Mouse (Mus musculus): Measurements from ENCODE around the gene Hdac5. TPM values are rescaled to one million over a fixed set of nuclear protein-coding genes. Genes with fewer than 3 reads are reported as not detected.

Hdac5 gene
- polyA plus RNA-seq, 1 experiment: 75.4 TPM

DNA sequence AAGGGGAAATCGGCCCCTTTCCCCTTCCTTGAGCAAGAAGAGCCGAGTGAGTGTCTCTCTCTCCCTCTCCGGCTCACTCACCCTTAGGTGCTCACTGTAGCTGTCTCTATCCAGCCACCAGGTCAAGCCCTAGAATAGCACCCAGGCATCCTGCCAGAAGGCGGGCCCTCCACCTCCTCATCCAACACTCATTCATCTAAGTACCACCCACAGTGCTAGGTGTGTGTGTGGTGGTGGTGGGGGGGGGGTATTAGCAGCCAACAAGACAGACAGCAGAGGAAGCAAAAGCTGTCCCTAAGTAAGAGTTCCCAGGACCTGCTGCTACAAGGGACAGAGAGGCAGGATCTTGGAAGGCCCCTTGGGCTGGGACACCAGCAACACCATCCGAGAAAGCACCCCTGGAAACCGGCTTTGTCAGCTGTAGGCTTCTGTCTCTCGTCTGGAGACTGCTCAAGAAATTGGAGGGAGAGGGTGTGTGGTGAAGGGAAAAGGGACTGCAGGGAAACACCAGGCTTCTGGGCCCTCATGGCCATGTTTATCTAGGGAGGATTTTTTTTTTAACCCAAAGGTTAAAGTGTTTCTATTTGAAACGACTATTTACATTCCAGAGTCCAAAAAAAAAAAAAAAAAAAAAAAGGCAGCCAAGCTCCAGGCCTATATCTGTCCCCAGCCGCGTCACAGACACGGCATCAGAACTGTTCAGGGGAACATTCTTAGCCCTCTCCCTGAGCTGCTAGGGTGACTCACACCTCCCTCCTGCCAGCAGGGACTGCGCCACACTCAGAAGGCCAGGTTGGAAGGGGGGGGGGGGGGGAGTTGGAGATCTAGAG, 13.7 kb downstream of the Hdac5 start:
- DNase-seq (ENCODE audit: low read depth): no peak

DNA sequence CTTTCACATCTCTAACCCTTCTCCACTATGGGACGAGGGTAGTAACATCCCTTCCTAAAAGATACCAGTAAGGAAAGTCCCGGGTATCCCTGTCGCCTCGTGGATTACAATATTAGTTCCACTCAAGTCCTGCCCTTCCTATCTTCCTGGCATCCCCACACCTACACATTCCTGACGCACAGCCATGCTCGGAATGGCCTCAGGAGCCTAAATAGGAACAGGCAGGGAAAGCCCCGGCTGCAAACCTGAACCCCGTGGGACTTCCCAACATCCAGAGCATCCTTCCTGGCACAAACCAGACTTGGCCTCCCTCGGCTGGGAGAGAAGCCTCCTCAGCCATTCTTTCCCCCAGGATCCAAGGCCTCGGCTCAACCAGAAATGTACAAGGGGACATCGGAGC, 14.5 kb downstream of the Hdac5 start:
- DNase-seq (ENCODE audit: low read depth): no peak

DNA sequence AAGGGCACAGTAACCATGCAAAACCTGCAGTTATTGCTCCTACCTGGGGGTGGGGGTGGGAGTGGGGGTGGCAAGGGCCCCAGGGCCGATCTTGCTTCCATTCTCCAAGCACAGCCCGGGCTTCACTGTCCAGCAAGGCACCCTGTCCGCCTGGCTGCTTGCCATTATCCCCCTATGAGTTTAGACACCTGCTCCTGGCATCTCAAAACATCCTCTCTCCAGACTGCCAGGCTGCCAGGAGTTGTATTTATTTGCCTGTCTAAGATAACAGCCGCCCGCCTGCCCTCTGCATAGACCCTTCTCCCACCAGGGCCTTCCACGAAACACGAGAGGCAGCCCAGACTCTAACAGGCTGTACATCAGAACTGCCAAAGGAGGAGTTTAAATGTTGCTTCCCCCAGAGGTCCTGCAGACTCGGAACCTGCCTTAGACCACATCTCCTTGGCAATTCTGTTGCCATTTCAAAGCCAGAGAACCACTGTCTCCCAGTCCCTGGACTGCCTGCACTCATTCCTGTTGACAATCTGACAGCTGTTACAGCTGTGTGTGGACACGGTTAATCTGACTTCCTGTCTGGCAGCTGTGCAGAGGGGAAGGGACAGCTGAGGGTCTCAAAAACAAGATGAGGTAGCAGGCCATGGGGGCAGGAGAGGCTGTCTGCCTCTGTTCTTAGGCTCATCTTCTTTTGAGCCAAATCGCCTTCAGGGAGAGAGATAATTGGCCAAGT, 15.4 kb downstream of the Hdac5 start:
- DNase-seq (ENCODE audit: low read depth): no peak

DNA sequence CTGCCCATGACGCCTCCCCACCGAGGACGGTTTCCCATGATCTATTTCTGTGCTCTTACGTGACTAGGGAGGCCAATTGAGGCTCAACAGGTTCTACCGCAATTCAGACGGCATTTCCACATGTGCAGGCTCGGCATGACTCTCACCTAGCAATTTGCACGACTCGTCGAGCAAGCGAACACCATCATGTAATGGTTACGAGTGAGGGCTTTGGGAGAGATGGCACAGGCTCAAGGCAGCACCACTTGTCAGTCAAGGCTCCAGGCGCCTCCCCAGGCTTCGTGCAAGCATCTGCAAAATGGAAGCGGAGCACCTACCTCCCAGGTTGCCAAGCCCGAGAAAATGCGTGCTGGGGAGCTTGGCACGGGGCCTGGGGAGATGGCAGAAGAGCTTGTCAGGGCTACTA, 18.0 kb downstream of the Hdac5 start:
- peak; percentile 75 for DNase-seq (ENCODE audit: low read depth)

DNA sequence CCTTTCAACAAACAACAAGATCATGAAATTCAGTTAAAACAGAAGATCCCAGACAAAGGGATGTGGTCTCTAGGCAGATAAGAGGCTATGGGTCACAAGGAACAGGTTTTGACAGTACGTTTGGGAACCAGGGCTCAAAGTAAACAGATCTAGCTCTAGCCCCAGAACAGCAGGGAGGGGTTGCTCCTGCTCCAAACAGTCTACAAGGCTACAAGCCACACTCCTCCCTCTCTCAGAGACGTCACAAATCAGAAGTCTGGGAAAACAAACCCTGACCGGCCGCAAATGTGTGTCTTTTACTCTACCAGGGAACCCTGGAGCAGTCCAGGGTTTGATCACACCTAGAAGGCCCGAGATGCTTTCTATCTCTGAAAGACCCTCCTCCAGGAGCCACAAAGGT, 19.0 kb downstream of the Hdac5 start:
- no peak for DNase-seq (ENCODE audit: low read depth)

DNA sequence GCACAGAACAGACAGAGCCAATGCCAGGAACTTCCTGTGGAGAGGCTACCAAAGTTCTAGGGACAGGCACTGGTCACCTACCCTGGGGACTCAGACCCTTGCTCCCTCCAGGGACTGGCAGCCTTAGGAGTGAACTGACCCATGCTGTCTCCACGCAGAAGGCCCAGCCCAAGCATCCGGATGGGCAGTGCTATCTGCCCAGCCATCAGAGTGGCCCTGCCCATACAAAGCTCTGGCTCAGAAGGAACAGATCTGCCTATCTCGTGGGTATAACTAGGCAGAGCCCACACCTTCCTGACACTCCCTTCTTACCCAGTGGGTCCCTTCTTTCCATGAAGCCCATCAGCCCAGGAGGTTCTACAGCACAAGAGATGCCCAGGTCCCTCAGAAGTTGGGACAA, 19.8 kb downstream of the Hdac5 start:
- no peak for DNase-seq (ENCODE audit: low read depth)

DNA sequence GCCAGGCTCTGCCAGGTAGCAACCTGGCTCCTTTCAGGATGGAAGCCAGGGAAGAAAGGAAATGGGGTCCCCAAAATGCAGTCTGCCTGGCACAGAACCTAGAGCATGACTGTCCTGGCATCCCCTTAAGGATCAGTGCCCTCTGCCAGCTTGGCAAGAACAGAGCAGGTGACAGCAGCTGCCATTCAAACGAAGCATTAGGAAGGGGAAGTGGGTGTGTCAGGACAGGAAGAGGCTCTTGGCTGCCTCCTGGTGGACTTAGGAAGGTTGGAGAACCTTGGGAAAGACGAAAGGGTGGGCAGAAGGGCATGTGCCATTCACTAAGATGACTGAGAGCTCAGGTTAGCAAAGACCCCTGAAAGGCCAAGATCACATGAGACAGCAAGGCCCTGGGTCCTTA, 20.2 kb downstream of the Hdac5 start:
- DNase-seq (ENCODE audit: low read depth): no peak

DNA sequence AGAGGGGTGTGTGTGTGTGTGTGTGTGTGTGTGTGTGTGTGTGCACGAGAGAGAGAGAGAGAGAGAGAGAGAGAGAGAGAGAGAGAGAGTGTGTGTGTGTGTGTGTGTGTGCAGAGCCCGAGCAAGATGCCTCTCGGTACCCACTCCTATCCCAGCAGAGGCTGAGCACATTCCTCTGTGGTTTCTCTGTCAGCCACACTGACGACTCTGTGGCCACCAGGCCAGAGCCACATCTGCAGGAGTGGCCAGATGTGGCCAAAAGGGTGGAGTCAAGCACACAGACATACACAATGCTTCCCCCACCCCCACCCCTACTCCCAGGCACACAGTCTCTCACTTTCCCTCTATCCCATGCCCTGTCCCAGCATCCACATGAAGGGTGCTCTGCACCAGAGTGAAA, 21.1 kb downstream of the Hdac5 start:
- no peak for DNase-seq (ENCODE audit: low read depth)

DNA sequence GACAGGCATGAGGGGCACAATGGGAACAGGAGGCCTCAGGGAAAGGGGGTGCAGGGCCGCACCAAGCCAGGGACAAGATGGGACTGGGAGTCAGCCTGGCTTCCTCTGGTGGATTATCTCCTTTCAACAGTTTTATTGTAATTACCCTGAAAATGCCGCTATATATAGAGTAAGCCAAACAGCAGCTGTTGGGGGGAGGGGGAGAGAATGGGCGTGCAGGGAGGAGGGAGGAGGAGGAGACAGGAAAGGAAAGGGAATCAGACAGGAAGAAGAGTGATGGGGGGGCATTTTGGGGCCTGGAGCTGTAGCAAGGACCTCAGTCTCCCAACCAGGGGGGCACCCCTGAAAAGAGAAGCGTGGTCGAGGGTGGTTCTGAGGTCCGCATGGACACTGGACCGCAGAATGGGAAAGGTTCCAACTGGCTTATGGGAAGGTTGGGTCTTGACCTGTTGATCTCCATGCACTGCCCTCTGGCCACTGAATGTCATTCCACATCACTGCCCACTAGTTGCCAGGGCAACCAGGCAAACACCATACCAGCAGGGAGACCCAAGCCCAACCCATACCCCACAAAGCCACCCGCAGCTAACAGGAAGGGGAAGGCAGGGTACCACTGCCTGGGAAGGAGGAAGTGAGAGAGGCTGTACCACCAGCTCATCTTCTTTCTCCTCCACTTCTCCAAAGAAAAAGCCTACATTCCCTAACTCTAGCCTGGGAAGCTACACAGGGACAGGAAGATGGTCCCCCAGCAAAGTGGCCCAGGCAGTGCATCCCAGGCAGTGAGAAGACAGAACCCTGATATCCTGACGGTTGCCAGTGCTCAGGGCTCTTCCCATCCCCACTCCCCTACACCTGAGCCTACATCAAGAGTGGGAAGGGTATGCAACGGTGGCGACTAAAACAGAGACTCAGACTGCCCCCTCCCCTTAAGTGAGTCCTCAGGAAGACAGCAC, 21.9 kb downstream of the Hdac5 start:
- DNase-seq (ENCODE audit: low read depth): no peak

DNA sequence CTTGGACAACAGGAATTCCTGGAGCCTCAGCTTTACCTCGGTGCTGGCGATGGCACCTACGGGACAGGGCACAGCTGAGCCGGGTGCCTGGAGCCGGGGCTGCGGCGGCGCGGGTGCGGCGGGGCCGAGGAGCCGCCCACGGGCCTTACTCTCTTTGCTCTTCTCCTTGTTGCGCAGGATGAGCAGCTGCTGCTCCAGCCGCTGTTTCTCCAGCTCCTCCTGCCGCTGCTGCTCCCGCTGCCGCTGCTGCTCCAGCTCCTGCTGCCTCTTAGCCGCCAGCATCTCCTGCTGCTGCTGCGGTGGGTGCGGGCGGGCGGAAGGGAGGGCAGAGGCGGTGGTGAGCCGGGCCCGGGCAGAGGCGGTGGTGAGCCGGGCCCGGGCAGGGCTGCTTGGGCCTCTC, 23.5 kb downstream of the Hdac5 start:
- no peak for DNase-seq (ENCODE audit: low read depth)

DNA sequence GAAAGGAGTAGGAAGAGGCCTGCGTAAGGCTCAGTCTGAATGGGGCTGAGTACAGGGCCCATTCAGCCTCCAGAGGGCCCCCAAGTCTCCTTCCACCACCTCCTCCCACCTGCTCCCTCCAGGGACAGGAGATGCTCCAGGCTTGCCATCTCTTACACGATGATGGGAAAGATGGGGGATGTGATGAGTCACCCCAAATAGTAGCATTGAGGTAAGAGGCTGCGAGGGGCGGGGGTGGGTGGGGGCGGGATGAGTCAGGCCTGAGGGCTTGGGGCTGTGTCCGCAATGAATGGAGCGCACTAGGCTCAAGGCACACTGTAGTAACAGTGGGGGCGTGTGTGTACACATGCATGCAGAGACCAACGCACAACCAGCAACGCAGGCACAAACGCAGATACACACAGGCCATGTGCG, 28.6 kb downstream of the Hdac5 start:
- no peak for DNase-seq (ENCODE audit: low read depth)

DNA sequence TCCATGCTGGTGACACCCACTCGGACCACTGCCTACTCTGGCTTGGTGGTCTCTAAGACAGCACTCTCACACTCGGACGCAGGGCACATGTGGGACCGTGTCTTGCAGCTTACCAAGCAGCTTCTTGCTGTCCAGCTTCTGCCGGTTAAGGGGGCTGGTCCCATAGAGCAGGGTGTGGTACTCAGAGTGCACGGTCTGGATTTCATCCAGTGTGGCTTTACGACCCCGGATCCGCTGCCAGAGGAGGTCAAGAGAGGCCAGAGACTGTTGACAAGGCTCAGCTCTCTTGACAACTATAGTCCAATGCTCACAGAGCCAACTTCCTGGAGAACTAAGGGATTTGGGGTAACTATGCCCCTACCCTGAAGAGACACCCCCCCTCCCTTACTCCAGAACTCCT, 30.1 kb downstream of the Hdac5 start:
- no peak for DNase-seq (ENCODE audit: low read depth)

DNA sequence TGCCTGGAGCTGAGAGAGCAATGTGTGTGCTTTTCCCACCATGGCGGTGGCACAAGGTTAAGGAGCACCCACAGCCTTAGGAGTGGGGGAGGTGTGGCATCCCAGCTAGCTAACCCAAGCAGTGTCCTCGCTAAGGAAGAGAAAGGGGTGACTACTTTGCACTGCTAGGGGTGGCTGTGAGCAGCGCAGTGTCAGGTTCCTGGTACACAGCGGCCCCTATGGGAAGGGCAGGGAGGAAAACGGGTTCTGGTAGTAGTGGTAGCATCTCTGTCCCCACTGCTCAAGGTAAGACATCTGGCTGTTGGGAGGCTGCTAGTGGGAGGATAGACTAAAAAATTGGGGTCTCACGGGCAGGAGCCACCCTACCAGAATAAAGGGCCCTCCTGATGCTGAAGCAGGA, 31.7 kb downstream of the Hdac5 start:
- DNase-seq (ENCODE audit: low read depth): no peak

DNA sequence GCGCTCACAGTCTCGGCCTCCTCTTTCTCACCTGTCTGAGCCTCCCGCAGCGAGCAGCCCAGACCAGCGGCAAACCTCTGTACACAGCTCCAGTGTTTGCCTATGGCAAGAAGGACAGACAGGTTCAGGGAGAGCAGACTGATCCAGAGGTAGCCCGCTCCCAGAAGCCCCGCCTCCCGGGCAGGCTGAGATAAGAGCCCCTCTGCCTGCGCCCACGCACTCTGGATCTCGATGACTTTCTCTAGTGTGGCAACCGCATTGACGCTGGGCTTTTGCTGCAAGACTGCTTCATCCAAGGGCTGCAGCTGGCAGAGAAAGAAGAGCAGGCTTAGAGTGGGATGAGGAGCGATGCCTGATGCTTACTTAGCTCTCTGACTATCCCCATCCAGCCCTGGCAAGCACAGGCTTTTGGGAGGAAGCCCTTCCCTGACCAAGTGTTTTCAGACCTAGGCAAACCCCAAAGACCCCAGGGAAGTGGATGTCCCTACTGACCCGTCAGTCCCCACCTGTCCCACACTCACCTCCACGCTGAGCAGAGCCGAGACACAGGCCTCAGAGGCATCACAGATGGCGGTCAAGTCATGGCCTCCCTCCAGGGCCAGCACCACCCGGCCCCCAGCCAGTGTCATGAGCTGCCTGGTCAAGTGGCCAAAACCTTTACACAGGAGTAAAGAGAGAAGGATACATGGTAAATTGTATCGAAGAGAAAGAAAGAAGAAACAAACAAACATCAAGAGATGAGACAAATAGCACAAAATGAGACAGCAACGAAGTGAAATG, 33.8 kb downstream of the Hdac5 start:
- no peak for DNase-seq (ENCODE audit: low read depth)

DNA sequence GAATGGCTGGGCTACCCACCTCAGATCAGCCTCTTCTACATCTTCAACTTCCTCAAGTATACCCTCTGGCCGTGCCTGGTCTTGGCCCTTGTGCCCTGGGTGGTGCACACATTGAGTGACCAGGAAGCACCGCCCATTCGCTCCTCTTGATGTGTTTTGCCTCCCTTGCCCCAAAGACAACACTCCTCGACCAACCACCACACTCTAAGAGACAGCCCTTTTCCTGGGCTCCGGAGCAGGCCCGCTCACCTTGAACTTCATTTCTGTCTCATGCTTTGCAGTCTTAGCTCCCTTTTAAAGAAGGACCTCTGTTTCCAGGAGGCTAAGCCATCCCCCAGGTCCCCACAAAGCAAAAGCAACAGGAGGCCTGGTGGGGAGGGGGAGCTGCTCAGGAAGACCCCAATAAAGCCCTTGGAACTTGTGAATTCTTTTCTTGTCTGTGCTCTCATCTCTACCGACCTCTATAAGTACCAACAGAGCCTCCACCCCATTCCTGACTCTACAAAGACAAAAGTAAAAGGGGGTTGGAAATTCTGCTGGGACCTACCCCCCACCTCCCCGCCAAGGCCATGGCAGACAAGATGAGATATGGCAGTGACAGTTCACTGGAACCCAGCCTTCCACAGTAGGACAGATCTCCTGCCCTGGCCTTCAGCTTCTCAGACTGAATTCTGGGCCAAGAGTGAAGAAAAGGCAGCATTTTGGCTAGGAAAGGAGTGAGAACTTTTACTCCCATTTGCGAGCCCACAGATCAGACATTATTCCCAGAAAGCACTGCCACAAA, 36.1 kb downstream of the Hdac5 start:
- DNase-seq (ENCODE audit: low read depth): no peak

DNA sequence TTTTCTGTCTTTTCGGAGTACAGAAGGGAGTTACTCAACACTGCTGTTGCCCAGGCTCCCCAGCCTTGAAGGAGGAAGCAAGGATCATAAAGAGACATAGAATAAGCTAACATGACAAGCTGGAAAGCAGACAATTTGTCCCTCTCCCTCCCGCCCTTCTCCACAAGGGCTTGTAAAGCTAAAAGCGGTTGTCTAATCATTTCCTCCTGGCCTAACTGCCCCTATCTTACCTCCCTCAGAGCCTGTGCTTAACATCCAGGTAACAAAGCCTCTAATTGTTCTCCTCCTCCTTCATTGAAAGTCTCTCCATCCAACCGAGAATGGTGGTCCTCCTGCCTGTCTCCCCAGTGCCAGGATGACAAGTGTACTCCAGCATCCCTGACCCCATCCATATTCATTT, 39.1 kb downstream of the Hdac5 start:
- DNase-seq (ENCODE audit: low read depth): no peak

DNA sequence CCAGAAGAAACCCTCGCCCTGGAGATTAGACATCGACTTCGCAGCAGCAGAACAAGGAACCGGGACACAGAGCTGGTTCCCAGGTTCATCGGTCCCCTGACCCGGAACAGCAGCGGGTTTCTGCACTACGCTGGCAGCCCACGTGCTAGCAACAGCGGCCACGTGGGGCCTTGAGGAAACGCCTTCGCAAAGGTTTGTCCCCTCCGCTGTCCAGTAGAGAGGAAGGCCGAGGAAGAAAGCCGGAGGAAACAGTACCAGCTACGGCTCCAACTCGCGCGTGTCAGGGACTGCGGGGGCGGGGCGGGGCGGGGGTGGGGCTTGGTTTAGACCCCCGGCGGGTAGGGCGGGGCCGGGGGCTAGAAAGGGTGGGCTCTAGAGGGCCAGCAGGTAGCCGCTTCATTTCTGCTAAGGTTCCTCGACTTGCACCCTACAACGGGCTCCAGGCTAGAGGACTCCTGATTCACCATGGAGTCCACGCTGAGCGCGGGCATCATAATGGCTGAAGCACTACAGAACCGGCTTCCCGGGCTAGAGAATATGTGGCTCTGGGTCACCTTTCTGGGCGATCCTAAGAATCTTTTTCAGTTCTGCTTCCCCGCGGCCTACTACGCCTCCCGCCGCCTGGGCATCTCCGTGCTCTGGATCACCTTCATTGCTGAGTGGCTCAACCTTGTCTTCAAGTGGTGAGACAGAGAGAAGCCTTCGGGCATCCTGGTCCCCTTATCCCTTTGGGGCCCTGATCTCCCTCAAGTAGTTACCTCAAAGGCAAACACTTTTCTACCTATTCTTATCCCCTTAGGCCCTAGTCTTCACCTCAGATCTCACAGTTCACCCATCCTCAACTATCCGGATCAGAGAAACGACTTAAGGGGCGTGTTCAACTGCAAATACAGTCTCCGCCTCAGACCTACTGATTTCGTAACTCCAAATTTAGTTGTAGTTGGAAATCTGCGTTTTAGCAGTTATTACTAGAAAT, 40.2 kb downstream of the Hdac5 start, which contains the start of gene G6pc3:
G6pc3 (plus strand) TSS at position 160 of the 976 bp plus-strand sequence.
- DNase-seq (ENCODE audit: low read depth): peak; percentile 33

DNA sequence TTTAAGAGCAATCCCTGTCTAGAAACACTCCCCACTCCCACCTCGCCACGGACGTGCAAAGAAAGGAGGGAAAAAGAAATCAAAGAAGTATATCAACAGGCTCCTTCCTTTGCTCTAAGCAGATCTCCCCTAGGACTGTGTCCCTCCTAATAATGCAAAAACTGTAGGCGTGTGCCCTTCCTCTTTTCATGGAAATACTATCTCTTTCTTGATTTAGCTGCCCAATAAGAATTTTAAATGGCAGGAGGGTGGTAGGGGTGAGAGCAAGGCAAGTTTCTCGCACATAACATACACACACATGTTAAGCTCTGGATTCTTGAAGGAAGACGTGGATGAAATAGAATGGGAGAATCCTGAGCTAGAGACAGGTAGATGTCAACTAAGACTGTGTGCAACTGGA, 41.0 kb downstream of the Hdac5 start:
- DNase-seq (ENCODE audit: low read depth): no peak

DNA sequence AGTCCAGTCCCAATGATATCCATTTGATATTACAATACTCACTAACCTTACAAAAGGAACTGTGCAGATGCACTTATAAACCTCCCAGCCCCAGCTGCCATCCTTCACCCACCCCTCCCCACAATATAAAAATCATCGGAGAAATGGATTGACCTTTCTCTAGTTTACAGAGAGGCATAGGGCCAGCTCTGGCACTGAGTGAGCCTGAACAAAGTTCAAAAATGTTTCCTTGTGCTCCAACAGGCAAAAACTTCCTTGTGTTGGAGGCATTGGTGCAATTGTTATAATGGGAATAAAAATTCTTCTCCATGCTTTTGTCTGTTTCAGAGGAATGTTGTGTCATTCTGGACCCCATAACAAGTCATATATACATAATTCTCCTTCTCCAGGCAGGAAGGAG, 43.7 kb downstream of the Hdac5 start:
- no peak for DNase-seq (ENCODE audit: low read depth)
